Mouse (Mus musculus): Measurements from ENCODE around the gene Gm5737. TPM values are rescaled to one million over a fixed set of nuclear protein-coding genes. Genes with fewer than 3 reads are reported as not detected.

Gene Gm5737
- total RNA-seq, 2 experiments from 2014 or later = not detected

DNA sequence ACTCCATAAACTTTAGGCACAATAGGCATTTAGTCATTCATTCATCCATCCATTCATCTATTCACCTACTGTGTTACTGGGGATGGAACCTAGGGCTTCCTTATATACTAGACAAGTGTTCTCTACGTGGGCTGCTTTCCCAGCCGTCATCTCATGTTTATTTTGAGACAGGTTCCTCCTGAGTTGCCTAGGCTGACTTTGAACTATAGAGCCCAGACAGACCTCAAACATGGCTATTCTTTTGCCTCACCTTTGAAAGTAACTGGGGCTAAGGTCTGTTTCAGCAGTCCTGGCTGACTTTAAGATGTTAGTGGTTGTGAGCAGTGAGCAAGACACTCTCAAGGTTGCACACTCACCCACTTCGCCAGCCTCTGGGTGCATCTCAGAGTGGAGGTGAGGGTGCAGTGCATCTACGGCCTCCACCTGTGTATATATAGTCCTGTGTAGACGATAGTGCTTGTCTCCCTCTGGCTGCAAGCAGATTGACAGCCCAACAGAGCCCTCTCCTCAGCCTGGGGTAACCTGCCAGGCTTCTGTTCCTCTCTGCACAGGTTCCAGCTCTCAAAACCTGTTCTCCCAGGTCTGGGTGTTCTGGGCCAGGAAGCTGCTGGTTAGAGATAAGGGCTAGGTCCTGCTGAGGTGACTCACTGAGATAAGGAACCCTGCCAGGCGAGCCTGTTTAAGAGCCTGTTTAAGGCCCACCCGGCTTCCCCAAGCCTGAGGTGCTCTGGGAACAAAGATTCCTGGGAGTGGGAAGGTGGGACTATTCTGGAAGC is 62.8 kb downstream of the Gm5737 start:
- no peak for DNase-seq (ENCODE audit: low spot score in 2 of 2)

DNA sequence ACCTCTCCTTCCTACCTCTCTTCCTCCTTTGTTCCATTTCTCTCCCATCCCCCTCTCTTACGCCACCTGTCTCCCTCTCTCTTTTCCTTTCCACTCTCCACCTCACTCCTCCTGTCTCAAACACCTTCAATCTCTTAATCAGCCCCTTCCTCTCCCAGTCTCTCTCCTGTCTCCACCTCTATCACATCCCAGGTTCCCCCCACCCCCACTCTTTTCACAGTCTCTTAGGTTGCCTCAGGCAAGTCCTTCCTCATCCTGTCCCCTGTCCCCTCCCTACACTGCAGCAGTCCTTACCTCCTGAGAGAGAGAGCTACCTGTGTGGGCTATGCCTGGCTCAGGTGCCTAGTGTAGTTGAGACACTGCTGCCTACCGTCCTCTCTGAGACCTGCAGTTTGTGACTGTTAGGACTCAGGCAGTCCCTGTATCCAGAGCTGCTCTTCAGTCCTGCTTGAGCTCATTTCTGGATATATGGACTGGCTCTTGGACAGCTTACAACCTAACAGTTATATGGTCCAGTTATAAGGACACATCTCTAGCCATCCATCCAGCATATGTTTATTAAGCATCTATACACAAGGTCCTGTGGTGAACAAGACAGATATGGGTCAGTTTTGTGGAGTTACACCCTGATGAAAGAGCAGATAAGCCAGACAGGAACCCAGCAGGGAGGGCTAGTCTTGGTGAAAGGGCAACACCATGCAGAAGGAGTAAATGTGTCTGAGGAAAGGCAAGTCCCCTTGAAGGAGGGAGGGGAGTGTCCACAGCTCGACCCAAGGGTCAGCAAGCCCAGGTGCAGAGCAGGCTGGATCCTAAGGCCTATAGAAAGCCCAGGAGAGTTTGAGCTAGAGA is 63.6 kb downstream of the Gm5737 start:
- DNase-seq (ENCODE audit: low spot score in 2 of 2) = no peak

- DNase-seq (ENCODE audit: low spot score in 2 of 2) = no peak
These were observed 66.1 kb downstream of the Gm5737 start for GRCm38 (mm10) chr7:120878271-120878670.

GRCm38 (mm10) chr7:120879972-120880371 is 67.8 kb downstream of the Gm5737 start:
- DNase-seq (ENCODE audit: low spot score in 2 of 2) = no peak

DNA sequence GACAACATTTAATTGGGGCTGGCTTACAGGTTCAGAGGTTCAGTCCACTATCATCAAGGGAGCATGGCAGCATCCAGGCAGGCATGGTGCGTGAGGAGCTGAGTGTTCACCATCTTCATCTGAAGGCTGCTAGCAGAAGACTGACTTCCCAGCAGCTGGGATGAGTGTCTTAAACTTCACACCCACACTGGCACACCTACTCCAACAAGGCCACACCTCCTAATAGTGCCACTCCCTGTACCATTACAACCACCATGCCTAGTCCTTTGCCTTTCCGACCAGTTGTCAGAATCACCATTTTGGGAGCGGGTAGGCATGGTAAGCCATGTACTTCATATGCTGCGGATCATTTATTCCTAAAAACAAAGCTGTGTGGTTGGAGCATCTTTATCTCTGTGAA is 68.6 kb downstream of the Gm5737 start:
- no peak for DNase-seq (ENCODE audit: low spot score in 2 of 2)

Other genes starting within 250 kb of the Gm5737 start
- 100 to 1,000 TPM; 378 to 592 TPM for gene Uqcrc2, start 177.2 kb upstream of the Gm5737 start, total RNA-seq (2021)
- gene Pdzd9, start 142.0 kb upstream of the Gm5737 start, total RNA-seq (2021) = not detected
- gene Mosmo, start 134.7 kb upstream of the Gm5737 start, total RNA-seq (2021) = 10 to 100 TPM; 40.6 to 47.6 TPM
- 1 to 10 TPM; 2.3 to 2.6 TPM for gene Vwa3a, start 73.0 kb upstream of the Gm5737 start, total RNA-seq (2021)
- 10 to 100 TPM; 20.9 to 22.4 TPM for gene Eef2k, start 30.5 kb downstream of the Gm5737 start, total RNA-seq (2021)
- 10 to 100 TPM; 20.8 to 23.5 TPM for gene Polr3e, start 105.4 kb downstream of the Gm5737 start, total RNA-seq (2021)
- gene Cdr2, start 169.9 kb downstream of the Gm5737 start, total RNA-seq (2021) = 10 to 100 TPM in 1 of 2 experiments, 1 to 10 TPM in 1; 8.6 to 19.6 TPM
- gene Mfsd13b, start 170.1 kb downstream of the Gm5737 start, total RNA-seq (2021) = not detected
- gene Mettl9, start 222.1 kb downstream of the Gm5737 start, total RNA-seq (2021) = 100 to 1,000 TPM in 1 of 2 experiments, 10 to 100 TPM in 1; 93.2 to 111 TPM